Mouse (Mus musculus) kidney, embryonic 14.5 days (tissue): Measurements from ENCODE around the gene Fastkd5. TPM values are rescaled to one million over a fixed set of nuclear protein-coding genes. Genes with fewer than 3 reads are reported as not detected.

Experiments
- ATAC-seq: fragments of 200-750 bp; cut with Nextera tagmentation; 2 replicates; pipeline ENCODE4 v1.8.0; 2017; ENCODE audit warnings: moderate number of reproducible peaks, mild to moderate bottlenecking, moderate TSS enrichment, moderate library complexity; ENCODE audit not compliant: low FRiP score, low TSS enrichment
- H3K27ac ChIP-seq: fragments of 300-500 bp; sonication (generic); 2 replicates; pipeline ENCODE4 v1.5.1; 2014; ENCODE audit warnings: low read depth, mild to moderate bottlenecking, low read length, moderate library complexity, mixed read lengths
- H3K27me3 ChIP-seq: fragments of 300-500 bp; sonication (generic); 2 replicates; pipeline ENCODE4 v1.6.1; 2014; ENCODE audit warnings: mild to moderate bottlenecking, low read length; ENCODE audit not compliant: control insufficient read depth, insufficient read depth
- H3K36me3 ChIP-seq: fragments of 300-500 bp; sonication (generic); 2 replicates; pipeline ENCODE4 v1.6.1; 2014; ENCODE audit warnings: low read length, mixed read lengths; ENCODE audit not compliant: control insufficient read depth, insufficient read depth
- H3K4me1 ChIP-seq: fragments of 300-500 bp; sonication (generic); 2 replicates; pipeline ENCODE4 v1.6.1; 2014; ENCODE audit warnings: low read length, mixed read lengths; ENCODE audit not compliant: control insufficient read depth, insufficient read depth
- H3K4me2 ChIP-seq: fragments of 300-500 bp; sonication (generic); replicated peaks from 2 replicates; pipeline ENCODE4 v1.6.1; 2014; ENCODE audit warnings: low read depth, mild to moderate bottlenecking, low read length
- H3K4me3 ChIP-seq: fragments of 300-500 bp; sonication (generic); 2 replicates; pipeline ENCODE4 v1.5.1; 2014; ENCODE audit warnings: mild to moderate bottlenecking, low read length
- H3K9ac ChIP-seq: fragments of 300-500 bp; sonication (generic); 2 replicates; pipeline ENCODE4 v1.6.1; 2014; ENCODE audit warnings: low read depth, mild to moderate bottlenecking, low read length, moderate library complexity
- H3K9me3 ChIP-seq: fragments of 300-500 bp; sonication (generic); 2 replicates; pipeline ENCODE4 v1.6.1; 2016; ENCODE audit warnings: low read length; ENCODE audit not compliant: control insufficient read depth
- WGBS: fragments of 180-500 bp; shearing (Covaris S2); extraction: QIAGEN DNeasy Blood & Tissue Kit; methylation state at CpG from one replicate; pipeline ENCODE4 v1.1.7; 2014; 5-methylcytosine and 5-hydroxymethylcytosine counted together
- polyA plus RNA-seq: library from polyadenylated mRNA; unstranded; fragments of >200 nt; fragmentation: Nextera tagmentation; extraction: Ambion mirVana; gene quantifications from 2 replicates; pipeline ENCODE4 v1.2.1, GENCODE M21; 2014

Gene Fastkd5
- polyA plus RNA-seq, 1 experiment from 2014 or later, result 22.5 TPM

DNA sequence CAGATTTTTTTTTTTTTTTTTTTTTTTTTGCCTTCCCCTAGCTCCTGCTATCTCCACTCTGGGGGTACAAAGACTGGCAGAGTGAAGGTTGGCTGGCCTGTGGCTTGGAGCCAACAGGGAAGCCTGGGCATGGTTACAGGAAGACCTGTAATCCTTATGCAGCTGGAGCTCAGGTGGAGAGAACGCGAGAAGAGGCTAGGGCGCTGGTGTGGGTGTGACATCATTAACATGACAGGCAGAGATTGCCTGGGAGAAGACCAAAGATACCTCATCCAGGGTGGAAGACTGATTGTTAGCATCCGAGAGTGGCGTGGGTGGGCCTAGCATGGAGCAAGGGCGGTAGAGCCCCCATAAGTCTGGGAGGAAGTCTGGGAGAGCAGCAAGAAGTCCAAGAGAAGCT lies 9.4 kb upstream of the Fastkd5 start:
- no peak for ATAC-seq
- Histone ChIP-seq H3K4me3 (no peak overlapping the region), H3K4me1 (peaks cover 22% of the 10 kb centered on the region), H3K27ac (no peak overlapping the region), H3K9me3 (no peaks in the 10 kb centered on the region), H3K27me3 (peaks cover 35% of the 10 kb centered on the region), H3K4me2 (no peak overlapping the region), H3K36me3 (no peaks in the 10 kb centered on the region), H3K9ac (no peak overlapping the region)
- WGBS, result 81% methylated on average over 6 of the region's 6 CpGs

DNA sequence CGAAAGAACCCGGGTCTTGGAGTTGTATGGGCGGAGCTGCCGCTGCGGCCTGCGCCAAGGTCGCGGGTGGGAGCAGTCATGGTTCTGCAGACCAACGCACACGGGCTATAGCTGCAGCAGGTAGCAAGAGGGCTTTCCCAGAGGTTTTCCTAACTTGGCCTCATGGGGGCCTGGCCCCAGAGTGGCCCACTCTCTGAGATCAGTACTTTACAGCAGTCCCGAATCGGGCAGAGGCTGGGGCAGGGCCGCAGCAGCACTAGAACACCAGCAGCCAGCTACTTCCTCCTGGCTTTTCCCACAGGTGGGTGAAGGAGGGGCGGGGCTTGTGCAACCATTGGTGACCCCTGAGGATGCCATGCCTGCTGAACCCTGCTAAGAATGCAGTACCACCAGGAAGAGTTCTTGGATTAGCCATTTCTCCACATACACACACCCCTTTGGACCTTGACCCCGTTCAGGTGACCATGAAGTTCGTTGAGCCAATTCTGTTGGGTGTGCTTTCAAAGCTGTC lies 8.3 kb upstream of the Fastkd5 start:
- Histone ChIP-seq H3K9ac (peak overlapping the region; percentile 42; the same call in 1 of the 2 replicates), H3K4me2 (peak overlapping the region; percentile 34), H3K4me1 (peaks cover 24% of the 10 kb centered on the region), H3K27ac (peak overlapping the region; percentile 76), H3K4me3 (peak overlapping the region; percentile 21; the same call in 1 of the 2 replicates), H3K27me3 (peaks cover 42% of the 10 kb centered on the region), H3K9me3 (no peaks in the 10 kb centered on the region), H3K36me3 (no peaks in the 10 kb centered on the region)
- peak; percentile 6; the same call in 1 of the 2 replicates for ATAC-seq
- WGBS, result 22% methylated on average over 16 of the region's 16 CpGs

DNA sequence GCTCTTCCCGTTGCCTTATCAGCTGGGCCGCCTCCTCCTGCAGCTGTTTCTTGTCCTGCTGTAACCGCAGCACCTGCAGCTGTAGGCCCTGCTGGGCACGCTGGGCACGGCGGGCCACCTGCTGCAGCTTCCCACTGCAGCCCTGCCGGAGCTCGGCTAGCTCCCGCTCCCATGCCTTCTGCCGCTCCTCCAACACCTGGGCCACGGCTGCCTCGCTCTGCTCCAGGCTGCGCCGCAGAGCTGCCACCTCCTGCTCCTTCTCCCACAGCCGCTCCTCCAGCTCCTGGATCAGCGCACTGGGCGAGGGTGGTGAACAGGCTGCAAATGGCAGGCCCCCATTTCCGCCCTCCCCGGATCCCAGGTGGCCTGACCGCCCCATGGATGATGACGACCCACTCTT lies 6.0 kb upstream of the Fastkd5 start:
- Histone ChIP-seq H3K27ac (no peak overlapping the region), H3K4me1 (peaks cover 21% of the 10 kb centered on the region), H3K4me3 (peak overlapping the region; percentile 8), H3K9ac (peak overlapping the region; percentile 29), H3K4me2 (peak overlapping the region; percentile 81), H3K36me3 (no peaks in the 10 kb centered on the region), H3K9me3 (no peaks in the 10 kb centered on the region), H3K27me3 (peaks cover 42% of the 10 kb centered on the region)
- no peak for ATAC-seq
- 13% methylated on average over 21 of the region's 21 CpGs for WGBS

DNA sequence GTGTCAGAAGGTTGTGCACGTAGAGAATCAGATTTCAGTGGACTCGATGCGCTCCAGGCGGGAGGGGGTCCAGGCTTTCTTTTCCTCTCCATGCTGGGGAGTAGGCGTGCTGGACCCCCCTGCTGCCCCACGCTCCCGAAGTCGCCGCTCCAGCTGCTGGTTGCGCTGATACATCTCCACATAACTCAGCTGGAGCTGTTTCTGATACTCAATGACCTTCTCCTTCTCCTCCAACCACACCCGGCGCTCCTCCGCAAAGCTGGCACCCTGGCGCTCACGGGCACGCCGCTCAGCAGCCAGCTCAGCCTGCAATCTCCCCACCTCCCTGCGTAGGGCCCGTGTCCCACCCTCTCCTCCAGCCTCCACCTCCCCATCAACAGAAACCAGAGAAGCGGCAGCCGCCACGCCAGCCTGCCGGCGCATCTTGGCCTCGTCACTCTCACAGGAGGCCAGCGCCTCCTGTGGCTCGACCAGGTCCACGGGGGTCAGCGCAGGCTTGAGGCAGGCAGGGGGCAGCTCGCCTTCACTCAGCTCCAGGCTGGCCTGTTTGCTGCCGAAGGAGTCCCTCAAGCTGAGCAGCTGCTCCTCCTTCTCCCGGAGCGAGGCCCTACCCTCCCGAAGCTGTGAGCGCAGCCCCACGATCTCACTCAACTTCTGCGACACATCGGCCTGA lies 5.0 kb upstream of the Fastkd5 start:
- no peak overlapping the region for H3K27ac ChIP-seq
- peaks cover 42% of the 10 kb centered on the region for H3K27me3 ChIP-seq
- H3K4me1 ChIP-seq, result peaks cover 21% of the 10 kb centered on the region
- peak overlapping the region; percentile 50 for H3K9ac ChIP-seq
- H3K9me3 ChIP-seq, result no peaks in the 10 kb centered on the region
- H3K4me2 ChIP-seq, result peak overlapping the region; percentile 81
- no peaks in the 10 kb centered on the region for H3K36me3 ChIP-seq
- peak; percentile 66 for ATAC-seq
- peak overlapping the region; percentile 36 for H3K4me3 ChIP-seq
- 1% methylated on average over 38 of the region's 38 CpGs for WGBS

DNA sequence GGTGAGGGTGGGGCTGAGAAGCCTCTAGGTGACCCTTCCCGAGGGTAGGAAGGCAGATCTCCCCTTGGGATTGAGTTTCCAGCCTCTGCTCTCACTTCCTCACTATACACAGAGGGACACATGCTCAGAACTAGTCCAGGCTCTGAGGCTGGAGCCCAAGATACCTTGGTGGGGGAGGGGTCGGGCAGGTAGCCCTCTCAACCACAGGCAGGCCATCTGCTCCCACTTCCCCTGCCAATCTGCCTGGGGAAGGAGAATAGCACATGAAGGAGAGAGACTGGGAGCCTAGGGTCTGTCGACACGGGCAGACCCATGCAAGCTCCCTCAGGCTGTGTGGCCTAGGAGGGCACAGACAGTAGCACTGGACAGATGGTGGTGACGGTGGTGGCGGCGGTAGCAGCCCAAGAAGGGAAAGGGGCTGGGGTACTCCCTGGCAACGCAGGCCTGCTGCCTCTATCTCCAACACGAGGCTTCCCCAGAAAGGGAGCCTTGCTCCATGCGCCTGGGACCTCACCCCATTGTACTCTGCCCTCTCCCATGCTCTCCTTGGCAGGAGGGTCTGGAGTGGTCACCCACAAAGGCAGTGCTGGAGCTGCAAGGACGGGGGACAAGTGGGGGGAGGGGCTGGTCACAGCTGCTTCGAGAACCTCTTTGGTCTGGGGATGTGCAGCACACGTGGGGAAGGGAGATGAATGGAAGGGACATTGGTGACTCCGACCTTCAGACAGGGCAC lies 4.3 kb upstream of the Fastkd5 start:
- no peak for ATAC-seq
- H3K27ac ChIP-seq, result no peak overlapping the region
- WGBS, result 20% methylated on average over 14 of the region's 14 CpGs
- H3K9ac ChIP-seq, result peak overlapping the region; percentile 50; the same call in 1 of the 2 replicates
- H3K4me1 ChIP-seq, result peaks cover 21% of the 10 kb centered on the region
- H3K36me3 ChIP-seq, result no peaks in the 10 kb centered on the region
- H3K27me3 ChIP-seq, result peaks cover 42% of the 10 kb centered on the region
- H3K9me3 ChIP-seq, result no peaks in the 10 kb centered on the region
- H3K4me3 ChIP-seq, result peak overlapping the region; percentile 36
- peak overlapping the region; percentile 81 for H3K4me2 ChIP-seq

DNA sequence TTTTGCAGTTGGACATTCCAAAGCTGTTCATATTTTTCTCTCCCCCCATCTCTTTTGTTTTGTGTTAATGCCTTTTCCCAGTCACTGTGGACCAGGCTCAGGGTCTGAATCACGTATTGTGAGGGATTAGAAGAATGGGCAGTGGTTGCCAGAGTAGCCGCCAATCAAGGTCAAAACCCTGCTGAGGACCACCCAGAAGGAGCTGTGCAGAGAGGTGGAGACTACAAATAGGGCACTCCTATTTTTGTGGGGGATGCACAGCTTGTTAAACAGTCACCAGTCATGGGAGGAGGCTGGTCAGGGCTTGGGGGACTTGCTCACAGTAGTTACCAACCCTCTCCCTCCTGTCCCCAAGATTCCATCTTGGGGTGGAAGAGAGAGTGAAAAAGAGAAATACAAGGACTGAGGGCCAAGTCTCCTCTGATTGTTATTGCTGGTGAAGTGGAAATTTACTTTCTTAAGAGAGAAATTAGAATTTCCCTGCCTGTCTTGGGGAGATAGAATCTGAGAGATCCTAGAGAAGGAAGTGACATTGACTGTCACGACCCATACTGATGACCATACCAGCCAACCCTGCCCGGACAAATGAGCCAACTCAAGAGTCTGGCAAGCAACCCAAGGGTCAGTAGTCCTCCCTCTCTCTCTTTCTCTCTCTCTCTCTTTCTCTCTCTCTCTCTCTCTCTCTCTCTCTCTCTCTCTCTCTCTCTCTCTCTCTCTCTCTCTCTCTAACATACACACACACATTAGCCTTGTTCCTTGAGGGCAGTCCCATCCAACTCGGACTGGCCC lies 3.3 kb upstream of the Fastkd5 start:
- H3K4me1 ChIP-seq, result peaks cover 28% of the 10 kb centered on the region
- H3K27ac ChIP-seq, result no peak overlapping the region
- no peak overlapping the region for H3K4me3 ChIP-seq
- H3K9me3 ChIP-seq, result no peaks in the 10 kb centered on the region
- no peak for ATAC-seq
- H3K27me3 ChIP-seq, result peaks cover 42% of the 10 kb centered on the region
- H3K9ac ChIP-seq, result no peak overlapping the region
- H3K4me2 ChIP-seq, result no peak overlapping the region
- no peaks in the 10 kb centered on the region for H3K36me3 ChIP-seq
- WGBS, result 57% methylated on average over 5 of the region's 5 CpGs

DNA sequence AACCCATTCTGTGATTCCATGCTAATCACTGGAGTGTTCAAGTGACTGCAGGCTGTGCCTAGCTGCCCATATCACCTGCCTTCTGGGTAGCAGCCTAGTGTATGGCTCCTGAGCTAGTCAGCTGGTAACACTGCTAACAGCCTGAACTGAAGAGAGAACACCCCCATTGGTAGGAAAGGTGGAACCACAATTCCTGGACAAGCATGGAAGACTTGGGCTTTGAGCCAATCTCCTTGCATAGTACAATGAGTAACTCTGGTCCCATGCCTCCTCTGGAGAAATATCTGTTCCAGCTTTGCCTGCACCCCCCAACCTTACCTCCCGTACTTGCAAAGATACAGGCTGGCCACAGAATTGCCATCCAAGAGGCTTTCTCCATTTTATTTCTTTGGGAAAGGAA lies 2.6 kb upstream of the Fastkd5 start:
- Histone ChIP-seq H3K4me2 (no peak overlapping the region), H3K4me3 (no peak overlapping the region), H3K36me3 (peaks cover 4% of the 10 kb centered on the region; the same call in 1 of the 2 replicates), H3K9ac (no peak overlapping the region), H3K27me3 (peaks cover 38% of the 10 kb centered on the region), H3K27ac (no peak overlapping the region), H3K4me1 (peaks cover 28% of the 10 kb centered on the region), H3K9me3 (no peaks in the 10 kb centered on the region)
- 83% methylated on average over 1 of the region's 1 CpGs for WGBS
- no peak for ATAC-seq

DNA sequence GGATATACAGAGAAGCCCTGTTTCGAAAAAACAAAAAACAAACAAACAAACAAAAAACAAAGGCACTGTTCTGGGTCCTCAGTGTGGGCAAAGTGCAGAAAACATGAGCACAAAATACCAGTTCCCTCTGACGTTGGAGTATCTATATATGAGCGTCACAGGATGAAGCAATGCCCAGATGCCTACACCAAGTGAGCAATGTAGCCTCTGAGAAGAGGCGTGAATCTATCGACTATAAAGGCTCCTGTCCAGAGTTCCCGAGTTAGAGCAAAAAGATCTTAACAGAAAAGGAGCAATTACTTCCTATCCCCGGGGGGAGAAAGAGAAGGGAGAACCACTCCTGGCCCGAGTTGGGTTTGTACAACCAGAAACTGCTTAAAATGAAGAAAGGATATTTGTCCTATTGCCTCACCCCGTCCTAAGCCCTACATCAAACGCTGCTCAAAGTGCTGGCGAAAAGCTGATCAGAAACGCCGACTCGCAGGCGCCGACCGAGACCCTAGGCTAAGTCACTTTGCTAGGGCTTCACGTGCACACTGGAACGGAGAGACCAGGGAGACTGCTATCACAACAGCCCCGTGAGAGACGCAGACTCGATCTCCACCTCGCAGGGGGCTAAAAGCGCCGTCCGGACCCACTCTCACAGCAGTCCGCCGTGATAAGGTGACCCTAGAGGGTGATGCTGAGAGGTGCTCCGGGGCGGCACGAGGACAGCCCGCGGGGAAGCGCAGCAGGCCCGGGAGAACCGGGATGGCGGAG lies 568 bp downstream of the Fastkd5 start:
- Histone ChIP-seq H3K36me3 (peaks cover 28% of the 10 kb centered on the region; the same call in 1 of the 2 replicates), H3K9me3 (no peaks in the 10 kb centered on the region), H3K27me3 (peaks cover 7% of the 10 kb centered on the region), H3K4me2 (peak overlapping the region; percentile 51), H3K4me1 (peaks cover 9% of the 10 kb centered on the region), H3K9ac (peak overlapping the region; percentile 91), H3K4me3 (peak overlapping the region; percentile 94), H3K27ac (peak overlapping the region; percentile 63)
- peak; percentile 60 for ATAC-seq
- WGBS, result 2% methylated on average over 37 of the region's 37 CpGs
